Mouse (Mus musculus): ENCODE measurements around the gene Ahnak2. TPM values are rescaled to one million over a fixed set of nuclear protein-coding genes. Genes with fewer than 3 reads are reported as not detected.

Ahnak2 gene
- polyA plus RNA-seq, 1 experiment from 2014 or later: 0.79 TPM

DNA sequence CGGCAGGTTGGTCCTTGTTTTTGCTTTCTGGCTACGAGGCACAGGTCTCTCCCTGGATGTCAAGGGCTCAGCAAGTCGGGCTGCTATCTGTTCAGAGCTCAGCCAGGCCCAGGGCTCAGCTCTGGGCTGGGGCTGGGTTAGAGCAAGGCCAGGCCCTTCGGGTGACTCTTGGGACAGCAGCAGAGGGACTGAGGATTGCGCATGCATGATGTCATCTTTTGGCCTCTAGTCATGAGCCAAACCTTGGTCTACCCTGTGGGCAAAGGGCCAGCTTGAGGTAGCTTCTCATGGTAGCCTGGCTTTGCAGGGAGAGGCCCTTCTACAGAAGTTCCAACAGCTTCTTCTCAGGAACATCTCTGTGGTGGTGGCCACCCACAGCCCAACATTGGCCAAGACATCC is 38.3 kb downstream of the Ahnak2 start:
- WGBS (ENCODE audit: insufficient replicate concordance): 78% methylated on average over 5 of the region's 5 CpGs
- no peaks in the 10 kb centered on the region for H3K4me1 ChIP-seq (ENCODE audit: control insufficient read depth, insufficient read depth, low read length)
- H3K4me3 ChIP-seq (ENCODE audit: low read depth, low read length): no peak overlapping the region
- no peak overlapping the region for H3K4me2 ChIP-seq
- no peak for ATAC-seq (replicated peaks; ENCODE audit: insufficient number of reproducible peaks, low FRiP score, low TSS enrichment)
- H3K9me3 ChIP-seq (replicated peaks; ENCODE audit: control insufficient read depth, low read length): no peaks in the 10 kb centered on the region
- H3K9ac ChIP-seq (ENCODE audit: low read depth, low read length): no peak overlapping the region
- no peaks in the 10 kb centered on the region for H3K27me3 ChIP-seq (ENCODE audit: control insufficient read depth, insufficient read depth, low read length)
- H3K36me3 ChIP-seq (ENCODE audit: control insufficient read depth, insufficient read depth, low read length): no peaks in the 10 kb centered on the region
- H3K27ac ChIP-seq (ENCODE audit: low read depth, low read length): no peak overlapping the region

DNA sequence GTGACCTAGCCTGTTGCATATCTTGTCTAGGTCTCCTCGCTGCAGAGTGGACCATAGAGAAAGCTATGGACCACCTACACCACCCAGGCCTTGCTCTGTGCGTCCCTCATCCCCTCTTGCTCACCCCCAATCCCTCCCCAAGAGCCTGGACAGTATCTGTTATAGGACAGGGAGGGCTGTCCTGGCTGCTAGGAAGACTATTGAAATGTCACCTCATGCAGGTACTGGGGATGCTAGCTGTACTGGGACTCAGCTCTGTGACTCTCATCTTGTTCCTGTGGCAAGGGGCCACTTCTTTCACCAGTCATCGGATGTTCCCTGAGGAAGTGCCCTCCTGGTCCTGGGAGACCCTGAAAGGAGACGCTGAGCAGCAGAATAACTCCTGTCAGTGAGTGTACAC is 39.3 kb downstream of the Ahnak2 start:
- Histone ChIP-seq H3K4me3 (ENCODE audit: low read depth, low read length) (no peak overlapping the region), H3K9ac (ENCODE audit: low read depth, low read length) (no peak overlapping the region), H3K27ac (ENCODE audit: low read depth, low read length) (no peak overlapping the region), H3K4me1 (ENCODE audit: control insufficient read depth, insufficient read depth, low read length) (no peaks in the 10 kb centered on the region), H3K4me2 (no peak overlapping the region), H3K36me3 (ENCODE audit: control insufficient read depth, insufficient read depth, low read length) (no peaks in the 10 kb centered on the region), H3K27me3 (ENCODE audit: control insufficient read depth, insufficient read depth, low read length) (no peaks in the 10 kb centered on the region), H3K9me3 (replicated peaks; ENCODE audit: control insufficient read depth, low read length) (no peaks in the 10 kb centered on the region)
- ATAC-seq (replicated peaks; ENCODE audit: insufficient number of reproducible peaks, low FRiP score, low TSS enrichment): no peak
- 68% methylated on average over 4 of the region's 4 CpGs for WGBS (ENCODE audit: insufficient replicate concordance)

GRCm38 (mm10) chr12:112762018-112762417 is 40.4 kb downstream of the Ahnak2 start:
- Histone ChIP-seq H3K9me3 (replicated peaks; ENCODE audit: control insufficient read depth, low read length) (no peaks in the 10 kb centered on the region), H3K9ac (ENCODE audit: low read depth, low read length) (no peak overlapping the region), H3K36me3 (ENCODE audit: control insufficient read depth, insufficient read depth, low read length) (no peaks in the 10 kb centered on the region), H3K27ac (ENCODE audit: low read depth, low read length) (no peak overlapping the region), H3K4me3 (ENCODE audit: low read depth, low read length) (no peak overlapping the region), H3K27me3 (ENCODE audit: control insufficient read depth, insufficient read depth, low read length) (no peaks in the 10 kb centered on the region), H3K4me2 (no peak overlapping the region), H3K4me1 (ENCODE audit: control insufficient read depth, insufficient read depth, low read length) (no peaks in the 10 kb centered on the region)
- ATAC-seq (replicated peaks; ENCODE audit: insufficient number of reproducible peaks, low FRiP score, low TSS enrichment): no peak
- 83% methylated on average over 3 of the region's 3 CpGs for WGBS (ENCODE audit: insufficient replicate concordance)

GRCm38 (mm10) chr12:112761411-112761810 is 41.0 kb downstream of the Ahnak2 start:
- no peak overlapping the region for H3K9ac ChIP-seq (ENCODE audit: low read depth, low read length)
- H3K9me3 ChIP-seq (replicated peaks; ENCODE audit: control insufficient read depth, low read length): 0 out of 2 replicates have a peak, but pooled peaks cover 2% of the 10 kb centered on the region
- H3K36me3 ChIP-seq (ENCODE audit: control insufficient read depth, insufficient read depth, low read length): no peaks in the 10 kb centered on the region
- 64% methylated on average over 4 of the region's 4 CpGs for WGBS (ENCODE audit: insufficient replicate concordance)
- no peaks in the 10 kb centered on the region for H3K4me1 ChIP-seq (ENCODE audit: control insufficient read depth, insufficient read depth, low read length)
- H3K27ac ChIP-seq (ENCODE audit: low read depth, low read length): no peak overlapping the region
- H3K27me3 ChIP-seq (ENCODE audit: control insufficient read depth, insufficient read depth, low read length): no peaks in the 10 kb centered on the region
- H3K4me3 ChIP-seq (ENCODE audit: low read depth, low read length): no peak overlapping the region
- no peak for ATAC-seq (replicated peaks; ENCODE audit: insufficient number of reproducible peaks, low FRiP score, low TSS enrichment)
- no peak overlapping the region for H3K4me2 ChIP-seq

GRCm38 (mm10) chr12:112760154-112760926 is 42.1 kb downstream of the Ahnak2 start, which contains the start of gene Pld4:
TSS of gene Pld4 (plus strand) at chr12:112760655.
- Histone ChIP-seq H3K9ac (ENCODE audit: low read depth, low read length) (no peak within 1 kb of the TSS), H3K4me2 (no peak within 1 kb of the TSS), H3K4me1 (ENCODE audit: control insufficient read depth, insufficient read depth, low read length) (no peaks in the 10 kb centered on the region), H3K36me3 (ENCODE audit: control insufficient read depth, insufficient read depth, low read length) (no peaks in the 10 kb centered on the region), H3K9me3 (replicated peaks; ENCODE audit: control insufficient read depth, low read length) (0 out of 2 replicates have a peak, but pooled peaks cover 2% of the 10 kb centered on the region), H3K27ac (ENCODE audit: low read depth, low read length) (no peak within 1 kb of the TSS), H3K4me3 (ENCODE audit: low read depth, low read length) (no peak within 1 kb of the TSS), H3K27me3 (ENCODE audit: control insufficient read depth, insufficient read depth, low read length) (peaks cover 4% of the 10 kb centered on the region; the same call in 1 of the 2 replicates)
- no peak for ATAC-seq (replicated peaks; ENCODE audit: insufficient number of reproducible peaks, low FRiP score, low TSS enrichment)
- 37% methylated on average over 4 of the region's 4 CpGs for WGBS (ENCODE audit: insufficient replicate concordance)

- 87% methylated on average over 3 of the region's 3 CpGs for WGBS (ENCODE audit: insufficient replicate concordance)
- peaks cover 4% of the 10 kb centered on the region; the same call in 1 of the 2 replicates for H3K27me3 ChIP-seq (ENCODE audit: control insufficient read depth, insufficient read depth, low read length)
- H3K9ac ChIP-seq (ENCODE audit: low read depth, low read length): no peak overlapping the region
- no peak overlapping the region for H3K4me3 ChIP-seq (ENCODE audit: low read depth, low read length)
- no peaks in the 10 kb centered on the region for H3K36me3 ChIP-seq (ENCODE audit: control insufficient read depth, insufficient read depth, low read length)
- ATAC-seq (replicated peaks; ENCODE audit: insufficient number of reproducible peaks, low FRiP score, low TSS enrichment): no peak
- H3K27ac ChIP-seq (ENCODE audit: low read depth, low read length): no peak overlapping the region
- no peaks in the 10 kb centered on the region for H3K4me1 ChIP-seq (ENCODE audit: control insufficient read depth, insufficient read depth, low read length)
- 0 out of 2 replicates have a peak, but pooled peaks cover 2% of the 10 kb centered on the region for H3K9me3 ChIP-seq (replicated peaks; ENCODE audit: control insufficient read depth, low read length)
- no peak overlapping the region for H3K4me2 ChIP-seq
Measured at GRCm38 (mm10) chr12:112759471-112759870, 43.0 kb downstream of the Ahnak2 start.

- Histone ChIP-seq H3K4me1 (ENCODE audit: control insufficient read depth, insufficient read depth, low read length) (no peaks in the 10 kb centered on the region), H3K4me3 (ENCODE audit: low read depth, low read length) (no peak overlapping the region), H3K27ac (ENCODE audit: low read depth, low read length) (no peak overlapping the region), H3K27me3 (ENCODE audit: control insufficient read depth, insufficient read depth, low read length) (peaks cover 4% of the 10 kb centered on the region; the same call in 1 of the 2 replicates), H3K36me3 (ENCODE audit: control insufficient read depth, insufficient read depth, low read length) (no peaks in the 10 kb centered on the region), H3K9ac (ENCODE audit: low read depth, low read length) (no peak overlapping the region), H3K9me3 (replicated peaks; ENCODE audit: control insufficient read depth, low read length) (0 out of 2 replicates have a peak, but pooled peaks cover 2% of the 10 kb centered on the region), H3K4me2 (no peak overlapping the region)
- ATAC-seq (replicated peaks; ENCODE audit: insufficient number of reproducible peaks, low FRiP score, low TSS enrichment): no peak
- 76% methylated on average over 5 of the region's 5 CpGs for WGBS (ENCODE audit: insufficient replicate concordance)
Measured at GRCm38 (mm10) chr12:112757896-112758295, 44.6 kb downstream of the Ahnak2 start.

- H3K27ac ChIP-seq (ENCODE audit: low read depth, low read length): no peak overlapping the region
- peaks cover 4% of the 10 kb centered on the region; the same call in 1 of the 2 replicates for H3K27me3 ChIP-seq (ENCODE audit: control insufficient read depth, insufficient read depth, low read length)
- H3K4me2 ChIP-seq: no peak overlapping the region
- no peak overlapping the region for H3K9ac ChIP-seq (ENCODE audit: low read depth, low read length)
- H3K36me3 ChIP-seq (ENCODE audit: control insufficient read depth, insufficient read depth, low read length): no peaks in the 10 kb centered on the region
- H3K4me1 ChIP-seq (ENCODE audit: control insufficient read depth, insufficient read depth, low read length): no peaks in the 10 kb centered on the region
- no peak for ATAC-seq (replicated peaks; ENCODE audit: insufficient number of reproducible peaks, low FRiP score, low TSS enrichment)
- H3K9me3 ChIP-seq (replicated peaks; ENCODE audit: control insufficient read depth, low read length): 0 out of 2 replicates have a peak, but pooled peaks cover 2% of the 10 kb centered on the region
- 59% methylated on average over 4 of the region's 4 CpGs for WGBS (ENCODE audit: insufficient replicate concordance)
- H3K4me3 ChIP-seq (ENCODE audit: low read depth, low read length): no peak overlapping the region
Measured at GRCm38 (mm10) chr12:112755900-112756299, 46.6 kb downstream of the Ahnak2 start.
